Mouse (Mus musculus) CH12.LX (cell line): Measurements from ENCODE around the gene Zfp385c.

Experiments used
- CTCF ChIP-seq, 2 experiments: IDR thresholded peaks in 1 of 2; conservative IDR thresholded peaks in 1 of 2; 2 replicates each; pipeline ENCODE4 v1.5.1; 2011 to 2012; ENCODE audit warnings: low read depth in 2 of 2, low read length in 2 of 2, improper control_type of control experiment in 1 of 2, inconsistent platforms in 1 of 2, mild to moderate bottlenecking in 1 of 2, moderate library complexity in 1 of 2
- EP300 ChIP-seq: IDR thresholded peaks from 2 replicates; pipeline ENCODE4 v1.6.1; 2011; ENCODE audit warnings: low read length, improper control_type of control experiment
- HCFC1 ChIP-seq: IDR thresholded peaks from 2 replicates; pipeline ENCODE4 v1.6.1; 2012; ENCODE audit warnings: low read depth, mild to moderate bottlenecking, inconsistent platforms, low read length, improper control_type of control experiment
- MAX ChIP-seq: IDR thresholded peaks from 2 replicates; pipeline ENCODE4 v1.6.1; 2011; ENCODE audit warnings: low read length, improper control_type of control experiment
- MAZ ChIP-seq: IDR thresholded peaks from 2 replicates; pipeline ENCODE4 v1.6.1; 2012; ENCODE audit warnings: low read depth, mild to moderate bottlenecking, inconsistent platforms, low read length, improper control_type of control experiment, moderate library complexity
- POLR2A ChIP-seq: IDR thresholded peaks from 2 replicates; pipeline ENCODE4 v1.6.1; 2011; ENCODE audit warnings: low read depth, mild to moderate bottlenecking, improper control_type of control experiment, low read length
- RCOR1 ChIP-seq: conservative IDR thresholded peaks from 2 replicates; pipeline ENCODE4 v1.6.1; 2012; ENCODE audit warnings: low read depth, mild to moderate bottlenecking, inconsistent platforms, low read length, improper control_type of control experiment
- USF2 ChIP-seq: conservative IDR thresholded peaks from 2 replicates; pipeline ENCODE4 v1.6.1; 2011; ENCODE audit warnings: low read depth, low read length, improper control_type of control experiment

DNA sequence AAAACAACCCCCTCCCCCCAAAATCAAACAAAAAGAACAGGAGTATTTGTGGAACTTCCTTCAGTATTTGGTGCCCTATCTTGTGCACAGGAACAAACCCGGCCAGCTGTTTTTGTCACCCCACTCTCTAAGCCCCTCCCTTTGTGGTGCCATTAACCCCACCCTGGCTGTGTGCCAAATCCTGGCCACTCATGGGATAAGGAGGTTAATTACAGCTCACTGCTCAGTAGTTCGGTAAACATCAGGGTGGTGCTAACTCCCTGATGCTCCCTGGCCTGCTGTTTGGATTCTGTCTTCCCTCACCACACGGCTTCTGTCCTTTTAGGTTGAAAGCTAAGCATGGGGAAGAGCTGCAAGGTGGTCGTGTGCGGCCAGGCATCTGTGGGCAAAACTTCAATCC lies 68.4 kb downstream of the Zfp385c start:
- TF ChIP-seq CTCF (conservative IDR thresholded peaks at IDR 0.05 in 1 of 2, IDR thresholded peaks at IDR 0.05 in 1 of 2; ENCODE audit: low read depth in 2 of 2, low read length in 2 of 2) (no peak), POLR2A (no peak; the same call in 1 of the 2 replicates), MAZ (no peak), HCFC1 (no peak), EP300 (no peak), USF2 (no peak), MAX (no peak), RCOR1 (no peak)
